Mouse (Mus musculus): ENCODE measurements around the gene Sp2.
A peak's percentile ranks its signal among the peaks of the same experiment; 100 is the strongest.

Gene Sp2

DNA sequence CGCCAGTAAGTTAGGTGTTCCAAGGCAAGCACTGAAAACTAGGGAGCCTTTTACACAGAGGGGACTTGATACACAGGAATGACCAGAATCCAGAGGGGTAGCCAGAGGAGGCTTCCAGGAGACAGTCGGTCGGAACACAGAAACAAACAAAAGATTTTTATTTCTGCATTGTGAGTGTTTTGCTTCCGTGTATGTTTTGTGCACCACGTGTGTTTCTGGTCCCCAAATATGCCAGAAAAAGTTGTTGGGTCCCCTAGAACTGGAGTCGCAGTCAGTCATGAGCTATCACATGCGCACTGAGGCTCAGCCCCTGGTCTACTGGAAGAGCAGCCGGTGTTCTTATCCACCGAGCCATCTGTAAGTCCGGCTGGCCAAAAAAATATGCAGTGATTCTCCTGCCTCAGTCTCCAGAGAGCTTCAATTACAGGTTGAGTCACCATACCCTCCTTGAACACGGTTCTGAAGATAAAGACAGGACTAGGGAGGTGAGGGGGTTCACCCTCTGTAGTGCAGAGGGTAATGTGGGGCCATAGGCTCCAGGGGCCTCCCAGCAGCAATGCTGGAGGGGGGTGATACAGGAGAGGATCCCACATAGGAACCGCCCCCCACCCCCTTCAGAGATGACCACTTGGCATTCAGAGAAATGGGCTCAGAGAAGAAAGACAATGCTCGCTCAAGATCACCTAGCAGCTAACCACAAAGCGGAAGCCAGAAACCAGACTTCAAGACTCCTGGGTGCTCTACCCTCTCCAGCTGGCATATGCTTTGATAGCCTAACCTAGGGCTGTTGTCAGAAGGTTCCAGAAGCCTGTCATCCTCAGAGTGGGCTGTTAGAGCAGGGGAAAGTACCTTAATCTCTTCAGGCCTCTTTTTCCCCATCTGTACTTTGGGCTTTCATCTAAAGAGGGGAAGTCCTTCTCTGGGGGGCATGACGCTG, 13.3 kb upstream of the Sp2 start:
- no peak for DNase-seq

DNA sequence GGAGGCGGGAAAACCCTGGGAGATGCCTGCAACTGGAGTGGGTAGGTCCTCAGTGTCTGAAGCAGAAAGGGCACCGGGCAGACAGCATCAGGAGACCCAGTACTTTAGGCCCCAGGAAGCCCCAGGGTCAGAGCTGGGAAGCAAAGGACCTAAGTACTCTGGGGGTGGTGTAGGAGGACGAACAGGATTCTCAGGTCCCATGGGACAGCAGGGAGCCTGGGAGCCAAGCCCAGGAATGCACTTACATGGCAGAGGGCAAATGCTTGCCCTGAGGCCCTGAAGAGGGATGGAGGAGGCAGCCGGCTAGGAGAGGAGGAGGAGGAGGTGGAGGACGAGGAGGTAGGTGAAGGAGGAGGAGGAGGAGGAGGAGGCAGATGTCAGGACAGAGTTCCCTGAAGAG, 12.3 kb upstream of the Sp2 start:
- DNase-seq, result no peak

DNA sequence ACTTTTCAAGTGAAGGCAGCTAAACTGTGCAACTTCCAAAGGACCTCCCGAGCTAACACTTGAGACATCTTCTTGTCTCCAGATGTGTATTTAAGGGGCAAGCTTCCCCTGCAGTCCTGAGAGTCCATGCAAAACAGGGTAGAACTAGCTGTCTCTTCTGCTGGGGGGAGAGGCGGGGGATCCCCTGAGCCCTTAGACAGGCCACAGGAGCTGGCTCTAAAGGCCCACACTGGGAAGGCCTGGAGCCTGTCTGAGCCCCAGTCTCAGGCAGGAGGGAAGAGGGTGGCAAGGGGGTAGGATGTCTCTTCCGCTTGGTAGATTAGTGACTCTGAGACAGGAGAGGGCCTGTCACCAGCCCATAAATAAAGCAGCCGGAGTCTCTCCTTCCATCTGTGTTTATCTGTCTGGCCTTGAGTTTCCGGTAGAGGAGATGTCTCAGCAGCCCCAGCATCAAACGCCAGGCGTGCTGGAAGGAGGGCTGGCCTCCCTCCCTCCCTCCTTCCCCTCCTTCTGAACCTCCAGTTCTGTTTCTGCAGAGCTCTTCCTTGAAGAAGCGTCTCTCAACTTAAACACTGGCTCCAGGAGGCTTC, 10.1 kb upstream of the Sp2 start:
- DNase-seq, result no peak

DNA sequence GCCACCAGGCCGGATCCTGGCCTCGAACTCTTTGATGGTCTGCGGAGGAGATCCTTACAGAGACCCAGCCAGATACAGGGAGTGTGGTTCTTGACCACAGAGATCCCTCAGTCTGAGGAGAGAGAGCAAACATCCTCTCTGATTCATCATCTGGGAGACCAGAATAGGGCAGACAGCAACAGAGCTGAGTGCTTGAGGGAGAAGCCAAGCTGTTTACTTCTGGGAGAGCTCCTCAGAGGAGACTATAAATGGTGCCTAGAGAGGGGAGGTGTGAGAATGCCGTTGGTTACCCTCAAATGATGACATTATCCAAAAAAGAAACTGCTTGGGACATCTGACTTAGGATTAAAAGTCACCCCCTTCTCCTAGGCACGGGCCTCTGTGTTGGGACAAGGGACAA, 8.7 kb upstream of the Sp2 start:
- DNase-seq, result no peak

DNA sequence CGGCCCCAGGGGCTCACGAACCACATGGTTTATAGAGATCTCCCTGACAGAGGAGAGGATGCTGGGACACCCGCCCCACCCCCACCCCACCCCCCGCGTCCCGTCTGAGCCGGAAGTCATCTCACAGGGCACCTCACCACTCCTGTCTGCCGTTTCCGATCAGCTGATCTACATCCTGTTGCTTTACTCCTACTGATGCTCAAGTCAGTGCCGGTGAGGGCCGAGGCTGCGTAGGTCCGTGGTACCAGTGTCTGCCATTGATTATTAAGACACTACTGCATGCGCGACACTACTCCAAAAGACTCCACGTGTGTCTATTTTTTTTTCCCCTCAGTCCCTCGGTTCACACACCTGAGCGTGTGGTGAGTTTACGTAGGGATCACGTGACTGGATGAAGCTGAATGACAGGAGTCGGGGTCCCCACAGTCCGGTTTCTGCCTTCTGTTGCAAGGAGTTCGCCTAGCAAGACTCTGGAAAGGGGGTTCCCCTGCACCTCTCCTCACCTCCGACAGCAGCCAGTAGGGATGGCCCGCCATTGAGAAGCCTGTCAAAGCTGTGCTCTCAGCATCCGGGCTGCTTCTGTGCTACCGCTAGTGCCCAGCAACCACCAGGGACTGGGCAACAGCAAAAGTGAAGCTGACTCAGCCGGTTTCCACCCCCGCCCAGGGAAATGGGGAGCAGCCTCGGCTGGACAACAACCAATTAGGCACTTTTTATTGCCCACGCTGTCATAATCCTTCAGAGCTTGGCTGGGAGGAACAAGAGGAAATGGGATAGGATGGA, 5.3 kb upstream of the Sp2 start:
- DNase-seq, result peak; percentile 42

DNA sequence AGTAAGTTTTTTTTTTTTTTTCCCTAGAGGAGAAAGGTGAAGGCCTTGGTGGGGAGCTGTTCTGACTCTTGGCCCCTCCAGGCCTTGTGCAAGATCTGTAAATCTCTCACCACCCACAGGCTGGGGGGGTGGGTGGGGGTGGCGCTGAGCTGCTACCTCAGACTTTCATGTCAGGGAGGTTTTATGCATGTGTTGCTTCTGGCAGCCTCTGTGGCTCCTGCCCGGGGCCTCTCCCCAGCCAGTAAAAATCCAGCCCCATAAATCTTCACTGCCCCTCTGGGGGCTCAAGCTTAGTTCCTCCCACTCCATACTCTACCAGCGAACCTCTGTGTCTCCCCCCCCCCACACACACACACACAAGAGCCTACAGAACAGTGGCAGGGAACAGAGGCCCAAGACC, 3.7 kb upstream of the Sp2 start:
- DNase-seq, result no peak

DNA sequence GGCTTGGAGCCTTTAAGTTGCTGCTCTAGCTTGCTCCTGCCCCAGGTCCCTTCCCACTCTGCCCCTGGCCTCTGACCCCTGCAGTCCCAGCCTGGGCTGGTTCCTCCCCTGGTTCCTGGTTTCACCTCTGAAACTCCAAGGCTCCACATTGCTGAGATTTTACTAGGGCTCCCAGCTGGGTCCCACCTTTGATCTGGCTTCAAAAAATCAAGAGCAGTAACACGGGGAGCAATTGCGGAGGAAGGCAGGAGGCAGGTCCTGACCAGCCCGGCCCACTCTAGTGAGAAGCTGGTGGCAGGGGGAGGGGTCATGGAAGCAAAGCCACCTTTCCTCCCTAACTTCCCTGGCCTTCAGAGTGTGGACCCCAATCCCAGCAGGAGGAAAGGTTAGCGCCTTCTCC, 2.1 kb upstream of the Sp2 start:
- DNase-seq, result no peak

DNA sequence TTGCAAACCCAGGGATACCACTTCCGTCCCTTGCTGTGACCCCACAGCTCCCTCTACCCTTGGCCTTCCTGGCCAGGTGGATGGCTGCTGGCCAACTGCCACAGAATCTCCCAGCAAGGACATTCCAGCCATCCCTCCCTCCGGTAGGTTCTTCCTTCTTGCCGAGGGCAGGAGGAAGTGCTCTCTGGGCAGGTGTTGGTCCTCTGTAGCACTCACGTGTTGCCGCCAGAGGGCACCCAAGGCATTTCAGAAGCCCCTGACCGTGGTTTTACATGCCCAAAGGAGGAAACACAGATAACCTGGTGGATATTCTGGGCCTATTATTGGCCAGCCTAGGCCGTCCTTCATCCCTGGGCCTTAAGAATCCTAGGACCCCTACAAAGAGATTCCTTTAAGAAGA, 404 bp downstream of the Sp2 start:
- peak; percentile 88 for DNase-seq

DNA sequence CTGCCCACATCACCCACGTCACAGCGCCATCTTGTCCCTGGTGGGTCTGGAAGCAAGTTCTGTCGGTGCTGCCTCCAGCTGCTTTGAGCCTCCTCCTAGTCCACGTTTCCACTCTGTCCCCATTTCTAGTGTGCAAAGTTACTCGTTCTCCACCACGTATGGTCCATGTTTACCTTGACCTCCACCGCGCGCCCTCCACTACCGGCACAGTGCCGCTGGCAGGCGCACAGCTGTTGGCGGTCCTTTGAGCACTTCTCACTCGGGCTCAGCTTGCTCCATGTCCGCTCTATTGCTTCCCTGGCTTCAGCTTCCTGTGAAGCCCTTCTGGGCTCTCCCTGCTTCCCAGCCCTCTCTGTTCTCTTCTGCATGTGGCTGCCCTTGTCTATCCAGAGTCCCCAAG, 1.3 kb downstream of the Sp2 start:
- no peak for DNase-seq

DNA sequence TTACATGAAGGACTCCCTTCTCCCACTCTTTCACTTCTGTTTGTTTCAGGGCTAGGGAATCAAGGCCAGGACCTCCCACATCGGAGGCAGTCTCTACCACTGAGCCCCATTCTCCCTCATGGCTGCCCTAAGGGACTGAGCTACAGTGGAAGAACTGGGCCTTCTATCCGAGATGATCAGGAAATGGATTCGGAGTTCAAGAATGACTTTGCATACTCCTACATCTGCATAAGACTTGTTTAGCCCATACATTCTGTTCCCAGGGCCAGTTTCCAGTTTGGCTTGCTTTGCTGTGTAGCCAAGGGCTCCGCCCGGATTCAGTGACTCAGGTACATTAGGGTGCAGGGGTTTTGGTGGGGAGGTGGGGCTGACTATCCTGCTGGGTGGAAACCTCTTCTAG, 2.7 kb downstream of the Sp2 start:
- no peak for DNase-seq

DNA sequence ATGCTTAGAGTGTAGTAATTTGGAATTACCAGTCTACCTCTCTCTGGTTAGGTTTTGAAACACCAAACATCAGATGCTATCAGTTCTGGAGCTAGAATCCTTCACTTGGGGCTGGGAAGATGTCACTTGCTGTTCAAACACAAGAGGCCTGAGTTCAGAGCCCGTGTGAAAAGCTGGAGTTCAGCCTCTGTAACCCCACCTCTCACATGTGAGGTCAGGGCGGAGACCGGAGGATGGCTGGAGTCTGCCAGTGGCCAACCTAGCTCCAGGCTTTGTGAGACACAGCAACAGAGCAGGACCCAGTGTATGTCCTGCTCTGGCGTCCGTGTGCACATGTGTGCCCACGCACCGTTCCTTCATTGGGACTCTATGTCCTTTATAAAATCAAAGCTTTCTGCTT, 3.4 kb downstream of the Sp2 start:
- DNase-seq, result no peak

DNA sequence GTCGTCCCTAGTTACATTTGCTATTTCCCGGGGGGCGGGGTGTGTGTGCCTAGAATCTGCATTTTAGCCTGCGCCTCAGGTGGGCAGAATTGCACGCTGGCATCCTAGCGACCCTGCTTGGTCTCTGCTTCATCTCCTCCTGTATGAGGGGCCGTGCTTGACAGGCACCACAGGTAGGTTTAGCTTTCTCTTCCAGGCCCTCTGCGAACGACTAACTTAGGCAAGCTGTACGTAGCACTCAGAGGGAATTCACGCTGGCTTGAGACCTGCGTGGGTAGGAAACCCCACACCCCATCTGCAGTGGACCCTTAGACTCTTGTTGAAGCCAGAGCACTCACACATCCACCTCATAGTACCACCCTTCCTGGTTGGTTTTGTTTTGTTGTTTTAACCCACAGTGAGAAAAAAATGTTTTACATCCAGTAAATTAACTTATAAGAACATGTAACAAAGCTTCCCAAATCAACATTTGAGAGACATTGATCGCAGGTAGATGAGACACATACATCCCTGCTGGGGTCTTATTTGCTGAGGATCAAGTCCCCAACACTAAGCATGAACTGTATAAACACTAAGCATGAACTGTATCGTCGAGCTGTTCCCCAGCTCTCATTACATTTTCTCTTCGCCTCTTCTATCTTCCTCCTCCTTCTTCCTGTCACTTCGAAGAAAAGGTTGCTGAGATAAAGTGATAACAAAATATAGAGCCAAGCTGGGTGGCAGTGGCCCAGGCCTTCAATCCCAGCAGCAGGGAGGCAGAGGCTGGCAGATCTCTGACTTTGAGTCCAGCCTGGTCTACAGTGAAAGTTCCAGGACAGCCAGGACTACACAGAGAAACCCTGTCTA, 4.1 kb downstream of the Sp2 start:
- DNase-seq, result no peak

DNA sequence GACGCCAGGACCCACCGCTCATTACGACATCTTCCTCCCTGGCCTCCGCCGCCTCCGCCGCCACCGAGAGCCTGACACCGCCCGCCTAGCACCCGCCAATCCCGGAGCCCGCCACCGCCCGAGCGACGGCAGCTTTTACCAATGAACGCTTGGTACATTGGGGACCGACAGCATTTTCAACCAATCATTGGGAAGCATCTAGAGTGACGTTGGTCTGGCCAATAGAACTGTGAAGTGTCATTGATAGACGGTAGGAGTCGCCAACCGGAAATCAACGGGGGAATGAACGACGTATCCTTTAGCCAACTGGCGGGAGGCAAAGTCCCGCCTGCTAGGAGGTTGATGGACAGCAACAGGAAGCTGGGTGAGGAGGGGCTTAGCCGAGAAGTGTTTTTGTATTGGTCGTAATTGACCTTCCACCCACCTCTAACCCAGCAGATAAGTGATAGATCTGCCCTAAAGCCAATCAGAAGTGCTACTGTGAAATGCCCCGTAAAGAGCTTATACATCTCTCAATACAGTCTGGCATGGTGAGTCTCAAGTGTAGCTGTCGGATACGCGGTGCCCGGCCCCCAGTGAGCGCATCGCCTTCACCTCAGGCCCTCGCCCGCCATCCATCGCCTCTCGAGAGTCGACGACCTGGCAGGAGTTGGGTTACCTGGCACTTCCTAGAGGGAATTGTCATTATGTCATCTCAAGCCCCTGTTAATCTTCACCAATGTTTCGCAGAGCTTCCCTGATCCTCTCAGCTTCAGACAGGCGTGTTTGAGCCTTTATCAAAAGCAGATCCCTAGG, 5.0 kb downstream of the Sp2 start:
- DNase-seq, result peak; percentile 100

DNA sequence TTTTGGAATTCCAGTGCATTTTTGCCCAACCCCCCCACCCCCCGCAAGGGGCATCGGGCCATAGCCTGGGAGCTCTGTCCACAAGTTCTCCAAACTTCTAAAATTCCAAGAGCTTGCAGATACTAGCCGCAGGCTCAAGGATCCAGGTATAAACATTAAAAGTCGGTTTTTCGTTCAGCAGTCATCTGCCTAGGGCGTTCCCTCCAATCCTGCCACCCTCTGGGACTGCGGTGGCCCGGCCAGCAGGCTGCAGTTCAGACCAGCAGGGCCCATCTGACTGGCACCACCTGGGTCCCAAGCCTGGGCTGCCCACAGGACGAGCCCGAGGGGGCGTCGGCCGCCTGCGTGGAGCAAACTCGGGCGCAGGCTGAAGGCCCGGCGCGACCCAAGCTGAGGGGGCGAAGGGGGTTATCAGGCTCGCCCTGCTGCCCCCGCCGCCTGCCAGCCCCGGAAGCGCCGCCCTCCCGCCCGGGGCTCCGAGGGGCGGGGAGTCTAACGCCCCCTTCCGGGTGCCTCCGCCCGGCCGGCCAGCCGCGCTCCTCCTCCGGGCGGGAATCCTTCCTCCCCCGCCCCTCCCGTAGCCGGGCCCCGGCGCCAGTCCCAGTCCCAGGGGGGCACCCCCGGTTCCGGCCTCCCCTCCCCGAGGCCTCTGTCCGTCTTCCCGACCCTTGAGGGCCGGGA, 5.7 kb downstream of the Sp2 start:
- DNase-seq, result peak; percentile 95

DNA sequence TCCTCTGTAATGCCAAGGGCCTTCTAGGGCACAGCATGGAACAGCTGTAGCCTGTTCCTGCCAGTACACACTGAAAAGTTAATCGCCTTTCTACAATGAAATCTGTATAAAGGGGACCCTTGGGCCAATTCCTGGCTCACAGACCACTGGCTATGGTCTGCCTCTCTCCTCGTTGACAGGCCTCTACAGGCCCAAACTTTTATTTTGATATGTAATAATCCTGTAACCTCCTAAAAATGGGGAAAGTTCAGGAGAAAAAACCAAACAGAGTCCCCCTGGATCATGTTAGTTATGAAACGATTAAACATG, 6.4 kb downstream of the Sp2 start:
- DNase-seq, result no peak

DNA sequence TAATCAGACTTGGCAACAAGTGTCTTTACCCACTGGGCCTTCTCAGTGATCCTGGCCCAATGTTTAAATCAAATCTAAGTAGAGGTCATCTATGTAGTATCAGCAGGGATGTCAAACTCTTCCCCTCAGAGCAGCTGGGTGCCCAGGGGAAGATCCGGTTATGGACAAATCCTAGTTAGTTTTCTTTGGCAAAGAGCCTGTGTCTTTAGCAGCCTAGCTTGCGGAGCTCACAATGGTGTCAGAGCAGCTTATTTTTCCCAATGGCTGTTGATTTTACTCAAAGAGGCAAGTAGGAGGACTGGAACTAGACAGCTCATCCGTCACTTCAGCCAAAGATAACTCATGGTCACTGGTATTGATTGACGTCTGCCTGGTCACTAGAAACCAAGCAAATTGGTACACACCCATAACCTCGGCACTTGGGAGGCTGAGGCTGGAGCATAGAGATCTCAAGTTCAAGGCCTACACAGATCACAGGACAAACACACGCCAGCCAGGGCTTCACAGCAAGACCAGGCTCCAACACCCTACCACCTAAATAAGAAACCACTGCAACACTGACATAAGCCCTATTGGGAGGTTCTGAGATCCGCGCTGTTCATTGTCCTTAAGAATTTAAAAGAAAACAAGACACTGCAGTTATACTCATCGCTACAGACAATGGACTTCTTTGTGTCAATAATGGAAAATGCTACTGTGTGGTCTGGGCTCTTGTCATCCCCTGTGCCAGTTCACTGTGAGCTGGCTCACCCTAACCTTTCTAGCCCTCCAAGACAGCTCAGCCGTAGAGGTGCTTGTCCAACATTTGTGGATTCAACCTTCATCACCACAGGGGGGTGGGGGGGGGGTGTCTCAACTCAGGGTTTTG, 7.0 kb downstream of the Sp2 start:
- DNase-seq, result peak; percentile 51

DNA sequence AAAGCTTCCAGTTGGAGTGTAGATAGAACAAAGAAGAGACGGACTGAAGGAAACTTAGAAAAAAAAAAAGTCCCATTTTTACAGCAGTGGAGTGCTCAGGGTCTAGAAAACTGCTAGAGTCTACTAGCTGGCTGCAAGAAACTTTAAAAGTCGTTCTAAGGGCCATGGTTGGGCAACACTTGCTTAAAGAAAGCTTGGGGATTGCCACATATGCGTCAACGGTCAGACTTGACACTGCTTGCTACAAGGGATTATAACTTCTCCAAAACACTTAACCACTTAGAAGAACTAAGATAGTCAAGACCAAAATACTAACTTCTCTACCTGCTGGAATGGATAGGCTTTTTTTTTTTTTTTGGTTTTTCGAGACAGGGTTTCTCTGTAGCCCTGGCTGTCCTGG, 7.9 kb downstream of the Sp2 start:
- DNase-seq, result no peak

DNA sequence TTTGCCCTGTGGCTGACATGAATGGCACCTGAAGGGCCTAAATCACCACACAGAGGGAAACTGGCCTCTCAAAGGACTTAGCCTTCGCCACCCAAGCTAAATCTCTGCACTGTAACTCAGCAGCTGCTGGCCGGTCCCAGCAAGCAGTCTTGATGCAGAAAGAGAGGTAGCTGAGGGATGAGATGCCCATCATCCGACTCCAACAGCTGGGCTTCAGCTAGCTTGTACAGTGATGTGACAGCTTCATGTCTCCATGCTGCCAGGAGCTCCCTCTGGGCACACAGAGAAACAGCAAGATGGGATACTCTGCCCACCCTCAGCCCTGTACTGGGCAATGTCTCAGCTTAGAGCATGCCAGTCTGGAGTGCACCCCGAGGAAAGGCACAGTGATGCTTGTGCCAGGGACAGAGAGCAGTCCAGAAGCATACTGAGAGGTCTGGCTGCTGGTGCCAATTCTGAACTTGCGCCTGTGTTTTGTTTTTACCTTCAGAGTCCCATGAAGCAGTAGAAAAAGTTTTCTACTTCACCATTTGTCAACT, 9.3 kb downstream of the Sp2 start:
- no peak for DNase-seq

DNA sequence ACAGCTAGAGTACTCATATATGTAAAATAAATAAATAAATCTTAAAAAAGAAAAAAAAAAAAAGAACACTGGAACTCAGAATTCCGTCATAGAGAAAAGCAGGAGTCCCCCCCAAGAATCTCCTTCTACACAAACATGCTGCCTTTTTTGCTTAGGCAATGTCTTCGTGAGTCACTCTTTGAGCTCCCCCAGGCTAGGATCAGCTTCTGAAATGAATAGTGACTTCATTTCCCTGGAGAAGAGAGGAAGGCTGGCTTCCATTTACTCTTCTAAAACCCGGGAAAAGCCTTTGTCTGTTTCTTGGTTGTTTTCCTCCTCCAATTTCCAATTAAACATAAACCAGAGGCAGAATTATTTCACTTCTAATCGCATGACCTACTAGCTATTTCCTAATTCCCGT, 9.9 kb downstream of the Sp2 start:
- no peak for DNase-seq

DNA sequence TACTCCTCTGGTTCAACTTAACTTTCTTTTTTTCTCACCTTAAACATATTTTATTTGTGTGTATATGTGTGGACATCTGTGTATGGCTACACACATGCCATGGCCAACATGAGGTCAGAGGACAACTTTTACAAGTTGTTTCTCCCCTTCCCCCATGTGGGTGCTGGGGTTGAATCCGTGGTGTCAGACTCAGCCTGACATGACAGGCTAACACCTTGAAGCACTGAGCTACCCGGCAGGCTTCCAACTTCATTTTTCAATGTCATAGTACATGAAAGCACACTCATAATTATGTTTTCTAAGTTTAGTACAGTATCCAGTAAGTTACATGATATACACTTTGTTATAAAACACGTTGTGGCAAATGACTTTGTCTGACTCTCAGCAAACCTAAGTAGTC, 12.4 kb downstream of the Sp2 start:
- no peak for DNase-seq
